Mouse (Mus musculus): ENCODE measurements at regions not wholly inside any gene's neighbourhood (a gene's known extent, or its start where the extent isn't known, plus 50 kb on each side); places are given as distances from the start of the nearest gene placed in this dataset.

- no peak for DNase-seq (ENCODE audit: low spot score in 2 of 2)
Measured at GRCm38 (mm10) chr14:94691176-94691575, 800.7 kb upstream of the Pcdh9 start.

- no peak for DNase-seq (ENCODE audit: low spot score in 2 of 2)
Measured at GRCm38 (mm10) chr14:94677716-94678115, 787.2 kb upstream of the Pcdh9 start.

GRCm38 (mm10) chr14:94653625-94654024, 763.1 kb upstream of the Pcdh9 start:
- peak; percentile 16 to 30 for DNase-seq (ENCODE audit: low spot score in 2 of 2)

GRCm38 (mm10) chr14:94615006-94615405, 724.5 kb upstream of the Pcdh9 start:
- no peak for DNase-seq (ENCODE audit: low spot score in 2 of 2)
